Mouse (Mus musculus) 3T3-L1 (cell line): ENCODE results near the gene Olfr715b.
"Not testable (repeated sequence)": the region's sequence is repeated elsewhere in the genome, so short reads cannot be mapped to it uniquely, and the experiment has no call there.

Experiments
- DNase-seq: peaks from one replicate; pipeline ENCODE4 v3.0.0-alpha.2; 2015; ENCODE audit warnings: low read depth, low spot score

Olfr715b gene

DNA sequence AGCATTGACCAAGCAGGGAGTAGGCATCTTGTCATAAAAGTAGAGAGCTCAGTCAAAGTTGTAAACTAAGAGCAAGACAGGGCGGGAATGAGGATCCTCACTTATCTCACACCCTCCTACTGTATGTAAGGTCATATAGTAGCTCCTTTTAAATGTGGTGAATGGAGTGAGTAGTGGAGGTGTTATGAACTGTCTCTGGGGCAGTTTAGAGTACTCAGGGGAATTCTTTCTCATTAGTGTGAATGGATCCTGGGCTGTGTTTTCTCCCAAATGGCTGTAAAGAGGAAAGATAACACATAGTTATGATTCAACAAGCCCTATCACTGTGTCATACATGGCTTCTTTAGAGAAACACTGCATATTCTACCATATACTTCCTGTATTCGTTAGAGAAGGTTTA, at the start of gene Olfr715b:
Gene Olfr715b, minus strand, starts transcription at position 101 of the 400 bp plus-strand sequence.
- not testable (repeated sequence) for DNase-seq

DNA sequence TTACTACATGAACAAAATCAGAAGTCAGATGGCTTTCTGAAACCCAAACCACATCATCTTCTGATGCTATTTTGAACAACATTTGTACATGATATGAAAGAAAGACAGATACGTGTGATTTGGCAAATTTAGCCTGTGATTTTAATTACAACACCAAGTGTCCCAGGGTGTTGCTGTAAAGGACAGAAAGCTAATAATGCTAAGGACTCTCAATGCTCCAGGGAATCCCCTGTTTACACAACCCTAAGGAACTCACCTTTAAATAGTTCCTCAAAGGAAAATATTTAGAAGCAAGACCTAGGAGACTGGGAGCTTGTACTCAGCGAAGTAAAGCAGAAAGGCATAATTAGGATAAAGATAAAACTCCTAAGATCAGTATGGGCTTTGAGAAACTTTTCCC, 27.9 kb upstream of the Olfr715b start, which contains the start of gene Olfr716:
Gene Olfr716, plus strand, starts transcription at position 301 of the 400 bp plus-strand sequence.
- DNase-seq: not testable (repeated sequence)

DNA sequence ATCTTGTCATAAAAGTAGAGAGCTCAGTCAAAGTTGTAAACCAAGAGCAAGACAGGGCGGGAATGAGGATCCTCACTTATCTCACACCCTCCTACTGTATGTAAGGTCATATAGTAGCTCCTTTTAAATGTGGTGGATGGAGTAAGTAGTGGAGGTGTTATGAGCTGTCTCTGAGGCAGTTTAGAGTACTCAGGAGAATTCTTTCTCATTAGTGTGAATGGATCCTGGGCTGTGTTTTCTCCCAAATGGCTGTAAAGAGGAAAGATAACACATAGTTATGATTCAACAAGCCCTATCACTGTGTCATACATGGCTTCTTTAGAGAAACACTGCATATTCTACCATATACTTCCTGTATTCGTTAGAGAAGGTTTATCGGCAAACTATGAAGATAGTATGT, 20.8 kb upstream of the Olfr715b start, which contains the start of gene Olfr715:
Gene Olfr715, minus strand, starts transcription at position 101 of the 400 bp plus-strand sequence.
- DNase-seq: not testable (repeated sequence)

DNA sequence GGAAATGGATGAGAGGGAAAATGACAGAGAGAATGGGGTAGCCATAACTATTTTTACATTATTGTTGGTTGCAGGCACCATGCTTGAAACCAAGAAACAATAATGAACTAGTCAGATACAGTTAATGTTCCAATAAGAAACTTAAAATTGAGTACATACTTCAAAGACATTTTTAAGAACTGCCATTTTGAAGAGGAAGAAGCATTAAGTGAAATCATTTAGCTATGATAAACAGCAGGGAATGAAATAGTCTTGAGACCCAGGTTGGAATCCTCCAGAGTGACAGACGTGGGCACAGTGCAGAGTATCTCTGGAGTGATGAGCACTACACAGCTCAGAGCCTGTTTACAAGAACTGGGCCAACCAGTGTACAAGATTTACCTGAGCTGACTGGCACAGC, 17.2 kb downstream of the Olfr715b start, which contains the start of gene Olfr17:
Gene Olfr17, plus strand, starts transcription at position 301 of the 400 bp plus-strand sequence.
- no peak for DNase-seq

DNA sequence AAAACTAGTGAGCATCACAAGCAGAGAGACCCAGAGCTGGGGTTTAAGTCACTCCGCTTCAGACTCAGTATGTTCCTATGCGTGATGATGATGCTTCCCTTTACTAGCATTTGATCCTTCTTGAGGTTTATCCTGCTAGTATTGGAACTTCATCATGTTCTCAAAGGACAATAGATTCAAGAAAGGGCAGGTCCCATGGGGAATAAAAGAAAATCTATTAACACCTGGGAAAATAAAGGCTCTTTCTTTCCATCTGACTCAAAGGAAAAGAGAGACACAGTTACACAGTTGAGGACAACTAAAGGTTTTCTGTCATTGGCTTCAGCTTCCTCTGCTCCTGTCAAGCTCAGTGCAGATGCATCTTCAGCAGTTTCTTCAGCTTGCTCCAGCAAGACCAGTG, 39.5 kb downstream of the Olfr715b start, which contains the start of gene Olfr714:
Gene Olfr714, plus strand, starts transcription at position 301 of the 400 bp plus-strand sequence.
- no peak for DNase-seq
